Mouse (Mus musculus) hindbrain, postnatal 0 days (tissue): ENCODE measurements around the gene Pam16. TPM values are rescaled to one million over a fixed set of nuclear protein-coding genes. Genes with fewer than 3 reads are reported as not detected.
A peak's percentile ranks its signal among the peaks of the same experiment; 100 is the strongest.

ENCODE experiments used
- ATAC-seq: fragments of 200-750 bp; cut with Nextera tagmentation; 2 replicates; pipeline ENCODE4 v1.8.0; 2017; ENCODE audit warnings: mild to moderate bottlenecking, moderate TSS enrichment, moderate library complexity
- DNase-seq: peaks from one replicate; pipeline ENCODE4 v3.0.0-alpha.2; 2015; ENCODE audit warnings: low spot score
- H3K27ac ChIP-seq: fragments of 300-500 bp; sonication (generic); 2 replicates; pipeline ENCODE4 v1.5.1; 2014; ENCODE audit warnings: mild to moderate bottlenecking
- H3K27me3 ChIP-seq: fragments of 300-500 bp; sonication (generic); 2 replicates; pipeline ENCODE4 v1.6.1; 2014; ENCODE audit warnings: low read length, mixed read lengths; ENCODE audit not compliant: insufficient read depth
- H3K36me3 ChIP-seq: fragments of 300-500 bp; sonication (generic); 2 replicates; pipeline ENCODE4 v1.6.1; 2014; ENCODE audit warnings: low read length, mixed read lengths; ENCODE audit not compliant: insufficient read depth
- H3K4me1 ChIP-seq: fragments of 300-500 bp; sonication (generic); 2 replicates; pipeline ENCODE4 v1.6.1; 2014; ENCODE audit warnings: antibody characterized with exemption, low read length, mixed read lengths; ENCODE audit not compliant: insufficient read depth
- H3K4me2 ChIP-seq: fragments of 300-500 bp; sonication (generic); 2 replicates; pipeline ENCODE4 v1.6.1; 2014; ENCODE audit warnings: low read depth, mild to moderate bottlenecking, low read length, moderate library complexity, mixed read lengths
- H3K4me3 ChIP-seq: fragments of 300-500 bp; sonication (generic); 2 replicates; pipeline ENCODE4 v1.5.1; 2014; ENCODE audit warnings: low read length
- H3K9ac ChIP-seq: fragments of 300-500 bp; sonication (generic); replicated peaks from 2 replicates; pipeline ENCODE4 v1.6.1; 2014; ENCODE audit warnings: mild to moderate bottlenecking, low read length, moderate library complexity, mixed read lengths
- H3K9me3 ChIP-seq: fragments of 300-500 bp; sonication (generic); 2 replicates; pipeline ENCODE4 v1.6.1; 2016; ENCODE audit warnings: low read length, mixed read lengths
- CTCF ChIP-seq: IDR thresholded peaks from 2 replicates; pipeline ENCODE4 v1.5.1; 2016; ENCODE audit warnings: antibody characterized with exemption, control low read depth, low read depth
- WGBS: fragments of 180-500 bp; shearing (Covaris S2); extraction: QIAGEN DNeasy Blood & Tissue Kit; methylation state at CpG from one replicate; pipeline ENCODE4 v1.1.7; 2014; 5-methylcytosine and 5-hydroxymethylcytosine counted together
- polyA plus RNA-seq: library from polyadenylated mRNA; unstranded; fragments of >200 nt; fragmentation: Nextera tagmentation; extraction: Ambion mirVana; gene quantifications from 2 replicates; pipeline ENCODE4 v1.2.1, GENCODE M21; 2015
- total RNA-seq: library from RNA; depleted of rRNA; stranded (reverse); fragments of >200 nt; gene quantifications from 2 replicates; pipeline ENCODE4 v1.2.3, GENCODE M21; 2014

Pam16 gene
- total and polyA plus RNA-seq, 2 experiments from 2014 or later = 25.4 to 140 TPM

- peaks cover 45% of the 10 kb centered on the region for H3K4me1 ChIP-seq
- H3K27me3 ChIP-seq = no peaks in the 10 kb centered on the region
- H3K27ac ChIP-seq = peak overlapping the region; percentile 90; the same call in 1 of the 2 replicates
- H3K4me2 ChIP-seq = peak overlapping the region; percentile 86
- WGBS = 9% methylated on average over 3 of the region's 3 CpGs
- H3K9ac ChIP-seq = peak overlapping the region; percentile 91
- ATAC-seq (no peak), DNase-seq (peak; percentile 27)
- no peak for TF ChIP-seq CTCF
- no peaks in the 10 kb centered on the region for H3K9me3 ChIP-seq
- no peaks in the 10 kb centered on the region for H3K36me3 ChIP-seq
- peak overlapping the region; percentile 86 for H3K4me3 ChIP-seq
These were observed 28.6 kb downstream of the Pam16 start for GRCm38 (mm10) chr16:4596141-4596728.

- Histone ChIP-seq H3K4me1 (peaks cover 45% of the 10 kb centered on the region), H3K9ac (peak overlapping the region; percentile 91), H3K9me3 (no peaks in the 10 kb centered on the region), H3K4me3 (peak overlapping the region; percentile 86), H3K36me3 (no peaks in the 10 kb centered on the region), H3K27ac (peak overlapping the region; percentile 90), H3K4me2 (peak overlapping the region; percentile 86), H3K27me3 (no peaks in the 10 kb centered on the region)
- WGBS = 3% methylated on average over 5 of the region's 5 CpGs
- peak; percentile 15 for DNase-seq
- 0 out of 2 replicates have a peak, but pooled peaks have one; percentile 21 for TF ChIP-seq CTCF
- no peak for ATAC-seq
These were observed 29.2 kb downstream of the Pam16 start for GRCm38 (mm10) chr16:4595527-4595963.

- no peak for TF ChIP-seq CTCF
- 1% methylated on average over 37 of the region's 52 CpGs for WGBS
- peak overlapping the region; percentile 91 for H3K9ac ChIP-seq
- peak overlapping the region; percentile 90 for H3K27ac ChIP-seq
- DNase-seq (peak; percentile 55), ATAC-seq (peak; percentile 32)
- peaks cover 45% of the 10 kb centered on the region for H3K4me1 ChIP-seq
- no peaks in the 10 kb centered on the region for H3K36me3 ChIP-seq
- peak overlapping the region; percentile 86 for H3K4me3 ChIP-seq
- H3K9me3 ChIP-seq = no peaks in the 10 kb centered on the region
- H3K4me2 ChIP-seq = peak overlapping the region; percentile 86
- H3K27me3 ChIP-seq = no peaks in the 10 kb centered on the region
These were observed 29.8 kb downstream of the Pam16 start for GRCm38 (mm10) chr16:4594814-4595526.

DNA sequence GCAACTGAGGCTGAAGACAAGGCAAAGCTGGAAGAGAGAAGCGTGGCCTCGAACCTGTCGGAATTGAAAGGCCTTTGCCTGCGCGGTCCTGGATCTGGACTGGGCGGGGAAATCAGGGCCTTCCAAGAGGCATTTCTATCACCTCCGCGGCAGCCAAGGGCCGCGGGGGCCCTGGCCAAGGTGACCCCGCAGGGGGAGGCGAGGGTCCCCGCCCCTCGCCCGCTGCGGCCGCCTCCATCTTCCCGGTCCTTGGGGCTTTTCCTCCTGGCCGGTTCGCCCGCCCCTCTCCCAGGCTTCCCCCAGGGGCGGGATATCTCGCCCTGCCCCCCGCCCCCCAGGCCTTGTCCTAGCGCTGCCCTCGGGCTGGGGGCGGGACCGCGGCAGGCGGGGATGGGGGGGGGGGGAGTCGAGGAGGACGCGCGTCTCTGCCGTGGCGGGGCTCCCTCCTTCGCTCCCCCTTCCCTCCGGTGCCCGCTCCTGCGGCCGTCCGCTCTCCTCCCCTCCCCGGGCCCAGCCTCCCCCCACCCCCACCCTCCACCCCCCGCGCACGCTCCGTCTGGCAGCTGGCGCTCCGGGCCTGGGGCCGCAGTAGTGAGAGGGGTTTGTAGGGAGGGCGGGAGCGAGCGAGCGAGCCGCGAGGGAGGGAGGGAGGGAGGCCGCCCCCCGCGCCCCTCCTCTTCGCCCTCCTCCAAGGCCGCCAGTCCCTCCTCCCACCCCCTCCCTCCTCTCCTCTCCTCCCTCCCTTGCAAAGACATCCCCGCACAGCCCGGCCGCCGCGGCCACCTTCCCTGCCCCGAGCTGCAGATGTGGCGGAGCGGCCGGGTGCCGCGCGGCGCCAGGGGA lies 30.6 kb downstream of the Pam16 start, which contains the start of gene Glis2:
TSS of gene Glis2 (plus strand) at position 743 of the 843 bp plus-strand sequence.
- H3K36me3 ChIP-seq = no peaks in the 10 kb centered on the region
- H3K4me2 ChIP-seq = peak within 1 kb of the TSS; percentile 86
- no peaks in the 10 kb centered on the region for H3K27me3 ChIP-seq
- H3K4me1 ChIP-seq = peaks cover 42% of the 10 kb centered on the region
- peak within 1 kb of the TSS; percentile 90 for H3K27ac ChIP-seq
- ATAC-seq (peak; percentile 89), DNase-seq (peak; percentile 92)
- peak within 1 kb of the TSS; percentile 91 for H3K9ac ChIP-seq
- WGBS = 0% methylated on average over 27 of the region's 74 CpGs
- no peak for TF ChIP-seq CTCF
- no peaks in the 10 kb centered on the region for H3K9me3 ChIP-seq
- peak within 1 kb of the TSS; percentile 86 for H3K4me3 ChIP-seq

GRCm38 (mm10) chr16:4592909-4593875 lies 31.6 kb downstream of the Pam16 start:
- TF ChIP-seq CTCF = peak; percentile 70
- ATAC-seq = peak; percentile 13; the same call in 1 of the 2 replicates

More at GRCm38 (mm10) chr16:4592909-4593875, 31.6 kb downstream of the Pam16 start:
- peak; percentile 86 for DNase-seq
- H3K9me3 ChIP-seq = no peaks in the 10 kb centered on the region
- 10% methylated on average over 32 of the region's 32 CpGs for WGBS
- H3K9ac ChIP-seq = peak overlapping the region; percentile 91
- peak overlapping the region; percentile 86 for H3K4me2 ChIP-seq
- peak overlapping the region; percentile 90 for H3K27ac ChIP-seq
- H3K36me3 ChIP-seq = no peaks in the 10 kb centered on the region
- H3K4me3 ChIP-seq = peak overlapping the region; percentile 86
- no peaks in the 10 kb centered on the region for H3K27me3 ChIP-seq
- H3K4me1 ChIP-seq = peaks cover 34% of the 10 kb centered on the region
